Comparison of ENCODE assay signal across 19 mouse cellular contexts in genomic region chr9:53508053-53508452, GRCm38 (mm10). TPM values are rescaled to one million over a fixed set of nuclear protein-coding genes. Genes with fewer than 3 reads are reported as not detected.
DNase-seq lines count a peak whose midpoint lies in the region; ATAC-seq and TF ChIP-seq lines count a peak whose summit lies in the region.
"Had no signal": no experiment of that assay in that cellular context is flagged by ENCODE, and none has a peak within 500 bp of the region (broad histone marks: within the 10 kb centered on the region; RNA-seq: fewer than 3 reads in every experiment).

No protein-coding gene starts in this region.

- peak overlapping the region; percentile 87 for H3K4me2 ChIP-seq in CH12.LX (ENCODE audit: insufficient read depth, low read depth, poor library complexity, severe bottlenecking)
- H3K4me2 ChIP-seq in forebrain, postnatal 0 days (ENCODE audit: low read depth): no peak overlapping the region
- H3K4me2 ChIP-seq: embryonic facial prominence, embryonic 15.5 days; forebrain, embryonic 13.5 days; heart, embryonic 13.5 days; hindbrain, embryonic 12.5 days; limb, embryonic 13.5 days had no signal

- 92% methylated on average over 7 of the region's 7 CpGs for WGBS in kidney, adult 2 months
- WGBS in forebrain, postnatal 0 days: 95% methylated on average over 7 of the region's 7 CpGs

- H3K9me3 ChIP-seq in CH12.LX (replicated peaks; ENCODE audit: low read length) (no peaks in the 10 kb centered on the region), MEL (replicated peaks; ENCODE audit: insufficient read depth, low read length) (no peaks in the 10 kb centered on the region)
- H3K9me3 ChIP-seq in forebrain, postnatal 0 days (ENCODE audit: low read length): no peaks in the 10 kb centered on the region
- H3K9me3 ChIP-seq: embryonic facial prominence, embryonic 15.5 days; forebrain, embryonic 13.5 days; heart, embryonic 13.5 days; hindbrain, embryonic 12.5 days; limb, embryonic 13.5 days had no signal

- H3K79me2 ChIP-seq in CH12.LX (replicated peaks; ENCODE audit: control insufficient read depth, extremely low read depth, insufficient read depth, poor library complexity, severe bottlenecking): peaks cover 5% of the 10 kb centered on the region
- H3K79me2 ChIP-seq in MEL (ENCODE audit: control insufficient read depth, insufficient read depth, low read length, poor library complexity): no peaks in the 10 kb centered on the region

- H3K27me3 ChIP-seq in kidney, adult 2 months (replicated peaks; ENCODE audit: control insufficient read depth, insufficient read depth, low read length): no peaks in the 10 kb centered on the region
- no peaks in the 10 kb centered on the region for H3K27me3 ChIP-seq in CH12.LX (replicated peaks)
- H3K27me3 ChIP-seq in MEL (ENCODE audit: control insufficient read depth in 1 of 2, insufficient read depth in 2 of 2, low read length in 2 of 2): no peaks in the 10 kb centered on the region
- no peaks in the 10 kb centered on the region for H3K27me3 ChIP-seq in forebrain, postnatal 0 days (ENCODE audit: insufficient read depth, low read length)
- H3K27me3 ChIP-seq: embryonic facial prominence, embryonic 15.5 days; forebrain, embryonic 13.5 days; heart, embryonic 13.5 days; hindbrain, embryonic 12.5 days; limb, embryonic 13.5 days had no signal

- TF ChIP-seq RAD21 in CH12.LX (IDR thresholded peaks at IDR 0.05; ENCODE audit: low read depth, low read length): no peak
- no peak for TF ChIP-seq RAD21 in MEL (IDR thresholded peaks at IDR 0.05; ENCODE audit: low read depth, low read length)

- no peak for TF ChIP-seq CTCF in kidney, adult 2 months (conservative IDR thresholded peaks at IDR 0.05; ENCODE audit: insufficient read depth, insufficient read length, low read depth, low read length)
- TF ChIP-seq CTCF in CH12.LX (conservative IDR thresholded peaks at IDR 0.05 in 1 of 2, IDR thresholded peaks at IDR 0.05 in 1 of 2; ENCODE audit: low read depth in 2 of 2, low read length in 2 of 2): no peak
- TF ChIP-seq CTCF in MEL (IDR thresholded peaks at IDR 0.05 in 2 of 3, conservative IDR thresholded peaks at IDR 0.05 in 1 of 3; ENCODE audit: control insufficient read depth in 1 of 3, insufficient read depth in 1 of 3, low read depth in 2 of 3, low read length in 3 of 3, poor library complexity in 1 of 3, severe bottlenecking in 1 of 3): no peak
- TF ChIP-seq CTCF in forebrain, postnatal 0 days (IDR thresholded peaks at IDR 0.05; ENCODE audit: low read depth): no peak

- TF ChIP-seq POLR2A in kidney, adult 2 months (IDR thresholded peaks at IDR 0.05; ENCODE audit: low read depth, low read length): no peak
- TF ChIP-seq POLR2A in CH12.LX (IDR thresholded peaks at IDR 0.05; ENCODE audit: low read depth, low read length) (peak; percentile 92), MEL (IDR thresholded peaks at IDR 0.05; ENCODE audit: control insufficient read depth in 1 of 2, insufficient read depth in 1 of 2, low read depth in 1 of 2, low read length in 2 of 2, poor library complexity in 1 of 2) (peak in 1 of 2 experiments; percentile 23; a peak in 1 of 4 replicates)

- no peak overlapping the region for H3K27ac ChIP-seq in kidney, adult 2 months (ENCODE audit: insufficient read depth, low read depth, low read length)
- H3K27ac ChIP-seq in CH12.LX (ENCODE audit: insufficient read depth, low read depth) (peak overlapping the region; percentile 47; the same call in 1 of the 2 replicates), MEL (ENCODE audit: control insufficient read depth, low read depth, low read length) (no peak overlapping the region)
- H3K27ac ChIP-seq in brown adipose tissue, adult 24 weeks (replicated peaks; ENCODE audit: low read depth, low read length): peak overlapping the region; percentile 67
- H3K27ac ChIP-seq in forebrain, postnatal 0 days (ENCODE audit: low read depth, low read length): no peak overlapping the region
- H3K27ac ChIP-seq: embryonic facial prominence, embryonic 15.5 days; forebrain, embryonic 13.5 days; gastrocnemius, adult 2 months; heart, embryonic 13.5 days; hindbrain, embryonic 12.5 days; limb, embryonic 13.5 days had no signal

- dilution Hi-C loops in CH12.LX (cut with MboI; ENCODE audit: extremely low pct_ligation_motif_present, extremely low pct_unique_long_range_greater_than_20kb, low sequenced_read_pairs): no loop called here

- H3K9ac ChIP-seq in CH12.LX (ENCODE audit: insufficient read depth, low read depth) (peak overlapping the region; percentile 92), MEL (ENCODE audit: control insufficient read depth, low read depth, low read length, poor library complexity, severe bottlenecking) (no peak overlapping the region)
- H3K9ac ChIP-seq in forebrain, postnatal 0 days: no peak overlapping the region
- H3K9ac ChIP-seq: embryonic facial prominence, embryonic 15.5 days; forebrain, embryonic 13.5 days; heart, embryonic 13.5 days; hindbrain, embryonic 12.5 days; limb, embryonic 13.5 days had no signal

- H3K4me1 ChIP-seq in kidney, adult 2 months (ENCODE audit: control insufficient read depth, insufficient read depth, low read length): no peaks in the 10 kb centered on the region
- H3K4me1 ChIP-seq in CH12.LX (ENCODE audit: control insufficient read depth in 1 of 2, insufficient read depth in 2 of 2) (peaks cover 0 to 24% of the 10 kb centered on the region in 2 experiments; a peak in 2 of 4 replicates), MEL (ENCODE audit: control insufficient read depth in 1 of 2, insufficient read depth in 2 of 2, low read length in 2 of 2) (no peaks in the 10 kb centered on the region)
- no peaks in the 10 kb centered on the region for H3K4me1 ChIP-seq in brown adipose tissue, adult 24 weeks (ENCODE audit: control insufficient read depth, insufficient read depth, insufficient read length, low read length)
- no peaks in the 10 kb centered on the region for H3K4me1 ChIP-seq in forebrain, postnatal 0 days (ENCODE audit: insufficient read depth)
- H3K4me1 ChIP-seq: embryonic facial prominence, embryonic 15.5 days; forebrain, embryonic 13.5 days; heart, embryonic 13.5 days; hindbrain, embryonic 12.5 days; limb, embryonic 13.5 days had no signal

- TF ChIP-seq EP300 in CH12.LX (IDR thresholded peaks at IDR 0.05; ENCODE audit: low read length): no peak
- no peak for TF ChIP-seq EP300 in MEL (IDR thresholded peaks at IDR 0.05; ENCODE audit: low read depth in 1 of 2, low read length in 2 of 2)

- H3K4me3 ChIP-seq in kidney, adult 2 months (ENCODE audit: insufficient read depth, low read depth, low read length): no peak overlapping the region
- H3K4me3 ChIP-seq in CH12.LX (replicated peaks in 1 of 3; ENCODE audit: low read depth in 2 of 3, low read length in 2 of 3, poor library complexity in 1 of 3) (peak overlapping the region; percentile 60 to 98 (median 69)), MEL (ENCODE audit: control insufficient read depth in 1 of 2, insufficient read depth in 1 of 2, low read depth in 2 of 2, low read length in 2 of 2) (peak overlapping the region in 1 of 2 experiments; percentile 9; a peak in 1 of 4 replicates)
- peak overlapping the region; percentile 54 for H3K4me3 ChIP-seq in brown adipose tissue, adult 24 weeks (ENCODE audit: insufficient read depth, low read depth, low read length)
- H3K4me3 ChIP-seq in forebrain, postnatal 0 days (ENCODE audit: low read depth, low read length): no peak overlapping the region
- H3K4me3 ChIP-seq: embryonic facial prominence, embryonic 15.5 days; forebrain, embryonic 13.5 days; gastrocnemius, adult 2 months; heart, embryonic 13.5 days; hindbrain, embryonic 12.5 days; limb, embryonic 13.5 days had no signal

- peak; percentile 6 for DNase-seq in kidney, adult 2 months
- DNase-seq in kidney, postnatal 36 days: no peak
- peak; percentile 90 for DNase-seq in CH12.LX (ENCODE audit: extremely low read depth)
- DNase-seq in MEL (ENCODE audit: low read depth, low spot score): peak; percentile 50
- DNase-seq in spleen, adult 12 weeks (ENCODE audit: low spot score): no peak
- DNase-seq in forebrain, postnatal 0 days: no peak
- no peak for DNase-seq in gastrocnemius, postnatal 25 days
- DNase-seq: cerebellum, adult 11-12 months; gastrocnemius, adult 2 months; lung, adult 2 months; right cerebral cortex, adult 18-20 months; thymus, adult 18-20 months had no signal

- no peaks in the 10 kb centered on the region; the same call in 1 of the 2 replicates for H3K36me3 ChIP-seq in kidney, adult 2 months (ENCODE audit: control insufficient read depth, insufficient read depth, low read length)
- peaks cover 20 to 50% of the 10 kb centered on the region in 2 experiments for H3K36me3 ChIP-seq in CH12.LX (replicated peaks in 1 of 2; ENCODE audit: control insufficient read depth in 1 of 2, insufficient read depth in 1 of 2, low read length in 1 of 2)
- H3K36me3 ChIP-seq in MEL (ENCODE audit: control insufficient read depth in 1 of 2, insufficient read depth in 2 of 2, low read length in 2 of 2): peaks cover 0 to 6% of the 10 kb centered on the region in 2 experiments; a peak in 2 of 4 replicates
- H3K36me3 ChIP-seq in forebrain, postnatal 0 days (ENCODE audit: insufficient read depth): peaks cover 22% of the 10 kb centered on the region

- in situ Hi-C loops in CH12.LX (cut with MboI; ENCODE audit: low pct_ligation_motif_present, low pct_unique_long_range_greater_than_20kb, low sequenced_read_pairs): no loop called here

- ATAC-seq in forebrain, postnatal 0 days: no peak
- ATAC-seq: forebrain, embryonic 13.5 days; intestine, postnatal 0 days had no signal

RNA-seq across cellular contexts. Expression of gene Atm, which starts 28.5 kb away (rescaled TPM):
- polyA plus RNA-seq in kidney, adult 2 months (2012; rRNA removed): 1.3 and 1.6 TPM in 2 replicates
- total RNA-seq in CH12.LX (2012; rRNA removed): 19.0 and 26.0 TPM in 2 replicates
- 22.8 and 26.4 TPM in 2 replicates for total RNA-seq in CH12.LX (2014; rRNA removed)
- polyA plus RNA-seq in CH12.LX (2012; ENCODE audit: insufficient read length, low read depth): 28.3 and 33.6 TPM in 2 replicates
- total RNA-seq in MEL (2012; rRNA removed): 16.0 and 18.5 TPM in 2 replicates
- 10 to 100 TPM in 1 of 2 experiments, not detected in 1; 21.4 TPM for polyA plus RNA-seq in MEL (2012; ENCODE audit: insufficient read depth in 1 of 2, insufficient read length in 2 of 2, low read depth in 1 of 2, low replicate concordance in 2 of 2, missing spikeins in 1 of 2)
- 3.9 and 6.0 TPM in 2 replicates for polyA plus RNA-seq in brown adipose tissue, adult 24 weeks (2012; ENCODE audit: insufficient read depth, insufficient read length, missing spikeins)
- 11.1 and 22.2 TPM in 2 replicates for total RNA-seq in forebrain, postnatal 0 days (2014; rRNA removed)
- polyA plus RNA-seq in forebrain, postnatal 0 days (2015; fragmentation: Nextera tagmentation; extraction: Ambion mirVana): 4.8 and 4.9 TPM in 2 replicates
- total RNA-seq in gastrocnemius, postnatal 25 days (2021): 1 to 10 TPM; 4.8 to 6.8 TPM

RNA-seq across cellular contexts. Expression of gene Npat, which starts 28.8 kb away (rescaled TPM):
- polyA plus RNA-seq in kidney, adult 2 months (2012; rRNA removed): 1.9 and 2.0 TPM in 2 replicates
- total RNA-seq in CH12.LX (2012; rRNA removed) (12.6 and 14.8 TPM in 2 replicates), CH12.LX (2014; rRNA removed) (21.2 and 22.3 TPM in 2 replicates), MEL (2012; rRNA removed) (12.5 and 14.1 TPM in 2 replicates)
- polyA plus RNA-seq in CH12.LX (2012; ENCODE audit: insufficient read length, low read depth) (18.6 and 21.5 TPM in 2 replicates), MEL (2012; ENCODE audit: insufficient read depth in 1 of 2, insufficient read length in 2 of 2, low read depth in 1 of 2, low replicate concordance in 2 of 2, missing spikeins in 1 of 2) (10 to 100 TPM in 1 of 2 experiments, not detected in 1; 16.4 TPM)
- polyA plus RNA-seq in brown adipose tissue, adult 24 weeks (2012; ENCODE audit: insufficient read depth, insufficient read length, missing spikeins): 2.4 and 2.5 TPM in 2 replicates
- total RNA-seq in forebrain, postnatal 0 days (2014; rRNA removed): 14.1 and 17.4 TPM in 2 replicates
- polyA plus RNA-seq in forebrain, postnatal 0 days (2015; fragmentation: Nextera tagmentation; extraction: Ambion mirVana): 5.3 and 8.6 TPM in 2 replicates
- total RNA-seq in gastrocnemius, postnatal 25 days (2021): 1 to 10 TPM; 3.6 to 4.3 TPM

Comparison
In these comparisons a context has a peak if more than half of its experiments do, and no peak if none do; other contexts are left out.
1. DNase-seq: peak in kidney, adult 2 months (single experiment), CH12.LX (single experiment) and MEL (single experiment); none in kidney, postnatal 36 days (0 of 2), spleen, adult 12 weeks (single experiment), forebrain, postnatal 0 days (single experiment) and gastrocnemius, postnatal 25 days (single experiment).
2. H3K27ac ChIP-seq: peak in CH12.LX (single experiment) and brown adipose tissue, adult 24 weeks (single experiment); none in kidney, adult 2 months (single experiment), MEL (single experiment) and forebrain, postnatal 0 days (single experiment).
3. H3K4me3 ChIP-seq: peak in CH12.LX (3 of 3) and brown adipose tissue, adult 24 weeks (single experiment); none in kidney, adult 2 months (single experiment) and forebrain, postnatal 0 days (single experiment).